Mouse (Mus musculus): ENCODE results near the gene Olfr523. TPM values are rescaled to one million over a fixed set of nuclear protein-coding genes. Genes with fewer than 3 reads are reported as not detected.

Olfr523 gene
- polyA plus RNA-seq, 1 experiment, result not detected

DNA sequence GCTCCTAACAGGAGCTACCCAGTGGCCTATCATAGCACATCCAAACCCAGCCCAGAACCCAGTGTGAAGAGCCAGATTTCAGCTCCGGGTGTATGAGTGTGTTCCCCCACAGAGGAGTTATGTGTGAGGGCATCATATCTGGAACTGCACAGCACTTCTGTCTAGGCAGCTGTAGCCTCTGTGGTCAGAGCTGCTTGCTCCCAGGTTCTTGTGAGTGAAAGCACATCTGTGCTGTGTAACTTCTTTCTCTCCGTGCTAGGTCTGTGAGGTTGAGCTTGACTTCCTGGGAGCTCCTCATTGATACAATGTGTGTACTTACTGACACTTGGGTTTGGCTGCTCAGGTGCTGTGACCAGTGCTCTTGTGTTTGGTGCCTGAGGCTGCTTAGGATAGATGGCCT, 19.8 kb downstream of the Olfr523 start:
- no peaks in the 10 kb centered on the region for H3K4me1 ChIP-seq (ENCODE audit: control insufficient read depth, insufficient read depth, low read length)
- H3K27ac ChIP-seq (ENCODE audit: insufficient read depth, low read depth, low read length), result no peak overlapping the region
- H3K4me3 ChIP-seq (ENCODE audit: insufficient read depth, low read length), result no peak overlapping the region
- TF ChIP-seq POLR2A (IDR thresholded peaks at IDR 0.05; ENCODE audit: borderline replicate concordance, low read depth, low read length) (no peak), CTCF (IDR thresholded peaks at IDR 0.05; ENCODE audit: low read depth, low read length) (no peak)

DNA sequence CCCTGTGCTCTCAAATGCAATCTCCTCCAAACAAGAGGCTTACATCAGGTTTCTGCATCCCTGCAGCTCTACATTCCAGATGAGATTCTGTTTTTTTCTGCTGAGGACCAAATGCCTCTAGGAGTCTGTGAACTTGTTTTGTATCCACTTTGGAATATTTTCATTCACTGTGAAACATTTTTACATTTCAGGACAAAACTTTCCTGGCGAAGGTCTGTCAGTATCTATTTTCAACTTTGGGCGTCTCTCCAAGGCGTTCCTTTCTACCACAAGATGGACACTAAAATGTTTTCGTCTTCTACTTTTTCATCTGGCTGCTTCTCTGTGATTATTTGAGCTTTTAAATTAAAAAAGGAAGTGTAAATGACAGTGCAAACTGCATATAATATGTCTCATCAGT, 21.0 kb downstream of the Olfr523 start:
- no peak overlapping the region for H3K4me3 ChIP-seq (ENCODE audit: insufficient read depth, low read length)
- no peaks in the 10 kb centered on the region for H3K4me1 ChIP-seq (ENCODE audit: control insufficient read depth, insufficient read depth, low read length)
- TF ChIP-seq CTCF (IDR thresholded peaks at IDR 0.05; ENCODE audit: low read depth, low read length) (no peak), POLR2A (IDR thresholded peaks at IDR 0.05; ENCODE audit: borderline replicate concordance, low read depth, low read length) (no peak)
- no peak overlapping the region for H3K27ac ChIP-seq (ENCODE audit: insufficient read depth, low read depth, low read length)

DNA sequence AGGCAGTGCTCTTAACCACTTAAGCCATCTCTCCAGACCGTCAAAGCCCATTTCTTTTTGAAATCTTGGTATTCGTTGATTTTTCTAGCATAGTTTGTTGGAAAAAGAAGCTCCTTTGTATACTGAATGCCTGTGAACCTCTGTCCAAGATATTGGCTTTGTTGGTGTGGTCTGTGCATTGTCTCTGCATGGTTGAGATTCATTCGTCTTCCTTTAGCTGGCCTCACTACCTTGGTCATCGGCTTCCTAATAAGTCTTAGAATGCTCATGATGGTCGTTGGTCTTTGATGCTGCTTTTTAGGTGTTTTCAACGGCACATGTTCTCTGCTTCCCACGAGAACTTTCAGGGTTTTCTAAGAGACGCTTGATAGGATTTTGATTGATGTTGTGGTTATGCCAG, 23.0 kb downstream of the Olfr523 start:
- H3K27ac ChIP-seq (ENCODE audit: insufficient read depth, low read depth, low read length), result no peak overlapping the region
- no peak overlapping the region for H3K4me3 ChIP-seq (ENCODE audit: insufficient read depth, low read length)
- H3K4me1 ChIP-seq (ENCODE audit: control insufficient read depth, insufficient read depth, low read length), result no peaks in the 10 kb centered on the region
- no peak for TF ChIP-seq CTCF (IDR thresholded peaks at IDR 0.05; ENCODE audit: low read depth, low read length)

DNA sequence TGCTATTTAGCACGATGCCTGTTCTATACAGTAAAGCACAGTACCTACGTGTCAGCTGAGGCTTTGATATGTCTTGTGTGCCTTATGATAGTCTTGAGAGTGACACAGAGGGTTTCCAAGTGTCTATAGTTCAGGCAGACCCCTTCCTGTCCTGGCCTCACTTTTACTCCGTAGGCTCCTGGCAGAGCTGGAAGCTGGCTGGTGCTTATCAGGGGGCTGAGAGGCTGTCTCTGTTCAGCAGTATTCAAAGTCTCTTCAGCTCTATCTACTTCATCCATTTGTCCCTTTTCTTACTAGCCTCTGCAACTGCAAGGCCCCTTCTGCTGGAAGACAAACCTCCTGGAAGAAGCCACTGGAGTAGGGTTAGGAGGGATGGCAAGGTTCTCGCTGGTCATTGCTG, 28.1 kb downstream of the Olfr523 start:
- Histone ChIP-seq H3K4me1 (ENCODE audit: control insufficient read depth, insufficient read depth, low read length) (no peaks in the 10 kb centered on the region), H3K27ac (ENCODE audit: insufficient read depth, low read depth, low read length) (no peak overlapping the region), H3K4me3 (ENCODE audit: insufficient read depth, low read length) (no peak overlapping the region)
- TF ChIP-seq CTCF (IDR thresholded peaks at IDR 0.05; ENCODE audit: low read depth, low read length), result no peak
- no peak for TF ChIP-seq POLR2A (IDR thresholded peaks at IDR 0.05; ENCODE audit: borderline replicate concordance, low read depth, low read length)

DNA sequence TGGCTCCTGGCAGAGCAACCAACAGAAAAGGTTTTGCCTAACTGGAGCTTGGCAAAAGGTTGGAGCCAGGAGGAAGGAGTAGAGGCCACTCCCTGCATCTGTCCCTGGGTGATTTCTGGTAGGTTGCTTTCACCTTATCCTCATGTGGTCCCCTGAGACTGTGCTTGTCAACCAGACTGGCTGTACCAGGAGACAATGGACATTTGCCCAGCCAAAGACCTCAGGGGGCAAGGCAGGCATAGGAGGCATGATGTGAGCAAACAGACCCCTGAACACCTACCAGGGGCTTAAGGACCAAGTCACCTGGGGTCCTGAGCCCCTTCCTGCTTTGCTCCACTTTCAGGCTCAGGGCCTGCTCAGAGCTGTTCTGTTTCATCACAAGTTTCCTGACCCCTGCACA, 32.8 kb downstream of the Olfr523 start, which contains the start of gene Olfr524:
Gene Olfr524 (minus strand): TSS at position 101 of the 400 bp plus-strand sequence.
- no peak within 1 kb of the TSS for H3K27ac ChIP-seq (ENCODE audit: insufficient read depth, low read depth, low read length)
- no peaks in the 10 kb centered on the region for H3K4me1 ChIP-seq (ENCODE audit: control insufficient read depth, insufficient read depth, low read length)
- no peak for TF ChIP-seq CTCF (IDR thresholded peaks at IDR 0.05; ENCODE audit: low read depth, low read length)
- no peak within 1 kb of the TSS for H3K4me3 ChIP-seq (ENCODE audit: insufficient read depth, low read length)

DNA sequence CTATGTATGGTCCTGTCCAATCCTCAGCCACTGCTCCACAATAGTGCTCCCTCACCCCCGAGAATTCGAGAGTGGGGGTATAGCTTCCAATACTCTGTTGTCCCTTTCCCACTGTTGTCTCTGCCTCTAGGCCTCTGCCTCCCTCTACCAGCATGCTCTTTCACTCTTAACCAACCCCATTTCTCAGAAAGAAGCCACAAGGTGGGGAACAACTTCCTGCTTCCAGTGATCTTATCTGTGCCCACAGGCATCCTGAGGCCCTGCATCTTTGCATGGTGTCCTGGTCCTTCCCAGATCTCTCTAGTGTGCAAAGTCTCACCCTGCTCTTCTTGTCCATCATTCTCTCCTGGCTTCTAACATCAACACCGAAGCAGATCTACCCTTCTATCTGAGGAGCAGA, 33.9 kb downstream of the Olfr523 start:
- TF ChIP-seq CTCF (IDR thresholded peaks at IDR 0.05; ENCODE audit: low read depth, low read length), result no peak
- TF ChIP-seq POLR2A (IDR thresholded peaks at IDR 0.05; ENCODE audit: borderline replicate concordance, low read depth, low read length), result no peak
- Histone ChIP-seq H3K4me1 (ENCODE audit: control insufficient read depth, insufficient read depth, low read length) (no peaks in the 10 kb centered on the region), H3K4me3 (ENCODE audit: insufficient read depth, low read length) (no peak overlapping the region), H3K27ac (ENCODE audit: insufficient read depth, low read depth, low read length) (no peak overlapping the region)

DNA sequence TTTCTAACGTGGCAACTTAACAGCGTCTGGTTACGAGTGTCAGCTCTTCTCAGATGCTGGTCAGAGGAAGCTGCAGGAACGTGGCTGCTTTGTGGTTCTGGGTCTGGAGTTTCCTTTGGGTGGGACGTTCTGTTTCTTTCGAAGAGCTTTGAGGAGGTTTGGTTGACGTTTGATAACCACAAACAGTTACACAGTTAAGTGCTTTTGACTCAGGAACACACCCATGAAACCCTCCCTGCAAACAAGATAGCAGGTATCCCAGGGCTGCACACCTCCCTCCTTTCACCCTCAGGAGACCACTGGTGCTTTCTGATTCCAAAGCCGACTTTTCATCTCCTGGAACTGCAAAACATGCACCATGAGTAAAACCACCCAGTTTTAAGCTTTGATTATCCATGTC, 35.1 kb downstream of the Olfr523 start:
- Histone ChIP-seq H3K4me1 (ENCODE audit: control insufficient read depth, insufficient read depth, low read length) (no peaks in the 10 kb centered on the region), H3K4me3 (ENCODE audit: insufficient read depth, low read length) (no peak overlapping the region), H3K27ac (ENCODE audit: insufficient read depth, low read depth, low read length) (no peak overlapping the region)
- no peak for TF ChIP-seq POLR2A (IDR thresholded peaks at IDR 0.05; ENCODE audit: borderline replicate concordance, low read depth, low read length)
- TF ChIP-seq CTCF (IDR thresholded peaks at IDR 0.05; ENCODE audit: low read depth, low read length), result no peak

DNA sequence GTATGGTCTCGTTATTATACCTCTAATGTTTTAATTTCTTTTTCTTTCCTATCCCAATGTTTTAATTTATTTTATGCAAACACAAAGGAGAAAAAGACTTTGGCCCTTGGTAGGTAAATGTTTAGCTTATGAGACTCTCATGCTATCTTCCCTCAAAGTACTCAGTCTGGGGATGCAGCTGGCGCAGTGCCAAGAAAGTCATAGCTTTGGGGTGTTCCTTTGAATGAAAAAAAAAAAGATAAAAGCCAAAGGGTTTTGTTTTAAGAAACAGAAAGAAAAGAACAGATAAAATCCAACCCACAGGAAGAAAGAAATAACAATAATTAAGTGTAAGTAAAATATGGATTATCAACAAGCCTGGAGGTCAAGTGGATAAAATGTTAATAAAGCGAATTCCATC, 35.7 kb downstream of the Olfr523 start:
- Histone ChIP-seq H3K27ac (ENCODE audit: insufficient read depth, low read depth, low read length) (no peak overlapping the region), H3K4me1 (ENCODE audit: control insufficient read depth, insufficient read depth, low read length) (no peaks in the 10 kb centered on the region), H3K4me3 (ENCODE audit: insufficient read depth, low read length) (no peak overlapping the region)

DNA sequence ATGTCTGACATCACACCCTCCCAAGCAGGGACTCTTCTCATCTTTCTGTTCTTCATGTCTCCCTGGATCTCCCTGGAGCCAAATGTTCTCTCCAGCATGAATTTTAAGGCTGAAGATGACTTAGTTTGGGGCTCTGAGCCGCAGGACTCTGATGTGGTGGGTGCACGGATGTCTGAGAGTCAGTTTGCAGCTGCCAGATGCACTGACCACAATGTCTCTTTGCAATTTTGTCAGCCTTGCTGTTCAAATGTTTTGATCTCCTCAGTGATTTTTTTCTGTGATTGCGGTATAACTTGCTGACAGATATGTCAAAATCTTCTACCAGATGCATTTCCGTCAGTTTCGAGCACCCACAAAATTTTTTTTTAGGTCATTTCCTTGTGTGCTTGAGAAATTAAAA, 40.8 kb downstream of the Olfr523 start:
- no peak for TF ChIP-seq POLR2A (IDR thresholded peaks at IDR 0.05; ENCODE audit: borderline replicate concordance, low read depth, low read length)
- TF ChIP-seq CTCF (IDR thresholded peaks at IDR 0.05; ENCODE audit: low read depth, low read length), result no peak
- no peak overlapping the region for H3K4me3 ChIP-seq (ENCODE audit: insufficient read depth, low read length)
- H3K27ac ChIP-seq (ENCODE audit: insufficient read depth, low read depth, low read length), result no peak overlapping the region
- H3K4me1 ChIP-seq (ENCODE audit: control insufficient read depth, insufficient read depth, low read length), result no peaks in the 10 kb centered on the region

More for the DNA sequence above, 35.7 kb downstream of the Olfr523 start:
- TF ChIP-seq CTCF (IDR thresholded peaks at IDR 0.05; ENCODE audit: low read depth, low read length) (no peak), POLR2A (IDR thresholded peaks at IDR 0.05; ENCODE audit: borderline replicate concordance, low read depth, low read length) (no peak)

DNA sequence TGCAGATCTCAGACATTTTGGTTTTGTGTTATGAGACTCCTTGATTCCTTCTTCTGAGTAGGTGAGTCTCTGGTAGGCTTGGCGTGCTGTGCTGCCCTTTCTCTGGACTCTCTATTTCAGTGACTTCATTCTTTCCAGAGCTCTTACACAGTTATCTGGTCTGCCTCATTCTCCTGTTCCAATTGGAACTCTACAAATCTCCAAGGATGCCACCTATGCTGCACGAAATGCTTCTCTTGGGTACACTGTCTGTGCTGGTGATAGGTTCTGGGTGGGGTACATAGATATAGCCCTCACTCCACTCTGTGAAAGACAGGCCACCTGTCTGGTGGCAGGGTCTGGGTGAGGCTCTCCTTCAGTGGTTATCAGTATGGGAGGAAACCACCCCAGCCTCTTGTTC, 45.0 kb downstream of the Olfr523 start, which contains the start of gene Cd163l1:
Gene Cd163l1 (plus strand): TSS at position 301 of the 400 bp plus-strand sequence.
- no peak within 1 kb of the TSS for H3K27ac ChIP-seq (ENCODE audit: insufficient read depth, low read depth, low read length)
- TF ChIP-seq POLR2A (IDR thresholded peaks at IDR 0.05; ENCODE audit: borderline replicate concordance, low read depth, low read length) (no peak), CTCF (IDR thresholded peaks at IDR 0.05; ENCODE audit: low read depth, low read length) (no peak)
- H3K4me3 ChIP-seq (ENCODE audit: insufficient read depth, low read length), result no peak within 1 kb of the TSS
- H3K4me1 ChIP-seq (ENCODE audit: control insufficient read depth, insufficient read depth, low read length), result no peaks in the 10 kb centered on the region

DNA sequence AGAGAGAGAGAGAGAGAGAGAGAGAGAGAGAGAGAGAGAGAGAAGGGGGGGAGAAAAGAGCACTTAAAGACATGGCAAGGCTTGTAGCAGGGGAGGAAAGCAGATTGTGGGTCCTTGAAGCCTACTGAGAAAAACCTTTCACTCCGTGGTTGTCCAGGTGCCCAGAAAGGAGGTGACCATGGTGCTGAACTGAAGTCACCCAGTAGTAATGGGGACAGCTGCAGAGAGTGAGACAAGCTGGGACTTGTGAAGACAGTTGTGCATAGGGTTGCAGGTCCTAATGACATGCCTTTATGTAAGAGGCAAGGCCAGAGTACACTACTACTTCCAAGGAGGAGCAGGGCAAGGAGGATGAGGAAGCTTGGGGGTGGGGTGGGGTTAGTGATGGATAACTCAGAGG, 46.3 kb downstream of the Olfr523 start:
- H3K4me3 ChIP-seq (ENCODE audit: insufficient read depth, low read length), result no peak overlapping the region
- H3K4me1 ChIP-seq (ENCODE audit: control insufficient read depth, insufficient read depth, low read length), result no peaks in the 10 kb centered on the region
- TF ChIP-seq CTCF (IDR thresholded peaks at IDR 0.05; ENCODE audit: low read depth, low read length), result no peak
- no peak for TF ChIP-seq POLR2A (IDR thresholded peaks at IDR 0.05; ENCODE audit: borderline replicate concordance, low read depth, low read length)
- no peak overlapping the region for H3K27ac ChIP-seq (ENCODE audit: insufficient read depth, low read depth, low read length)
